Mouse (Mus musculus) testis, postnatal 14 days (tissue): ENCODE results near the gene Arid1b.
"Not testable (repeated sequence)": the region's sequence is repeated elsewhere in the genome, so short reads cannot be mapped to it uniquely, and the experiment has no call there.

Experiments used
- DNase-seq: peaks from one replicate; pipeline ENCODE4 v3.0.0; 2021; ENCODE audit warnings: low spot score

Gene Arid1b

DNA sequence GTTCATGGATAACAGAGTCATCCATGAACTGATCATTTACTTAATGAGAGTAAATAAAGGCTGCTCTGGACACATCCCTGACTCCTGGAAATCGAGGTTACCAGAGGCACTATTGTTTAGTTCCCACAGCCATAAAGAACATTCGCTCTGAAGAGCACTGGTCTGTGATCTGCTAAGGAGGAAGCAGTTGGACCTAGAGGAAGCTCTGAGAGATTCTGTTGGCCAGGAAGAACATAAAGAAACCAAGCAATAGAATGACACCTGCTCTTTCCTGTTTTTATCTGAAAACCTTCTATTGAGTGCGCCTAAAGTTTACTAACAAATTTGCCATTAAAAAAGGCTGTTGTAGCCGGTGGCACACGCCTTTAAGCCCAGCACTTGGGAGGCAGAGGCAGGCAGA, 94.7 kb downstream of the Arid1b start:
- DNase-seq = no peak

DNA sequence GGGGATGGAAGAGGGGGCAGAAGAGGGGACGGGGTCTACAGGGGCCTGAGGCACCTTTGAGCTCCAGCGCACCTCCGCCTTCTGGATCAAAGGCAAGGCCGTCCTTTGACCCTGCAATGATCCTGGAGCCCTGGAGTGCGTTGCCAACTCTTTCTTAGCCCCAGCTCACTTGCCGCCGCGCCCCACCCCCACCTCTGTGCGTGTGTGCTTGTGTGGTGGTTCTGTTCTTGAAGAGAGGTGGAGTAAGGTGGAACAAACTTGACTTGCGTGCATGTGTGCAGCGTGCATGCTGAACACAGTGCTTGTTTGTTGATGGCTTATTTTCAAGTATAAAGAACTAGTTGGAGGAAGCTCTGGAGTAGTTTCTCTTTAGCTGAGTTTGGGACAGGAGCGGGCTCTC, 95.4 kb downstream of the Arid1b start:
- no peak for DNase-seq

DNA sequence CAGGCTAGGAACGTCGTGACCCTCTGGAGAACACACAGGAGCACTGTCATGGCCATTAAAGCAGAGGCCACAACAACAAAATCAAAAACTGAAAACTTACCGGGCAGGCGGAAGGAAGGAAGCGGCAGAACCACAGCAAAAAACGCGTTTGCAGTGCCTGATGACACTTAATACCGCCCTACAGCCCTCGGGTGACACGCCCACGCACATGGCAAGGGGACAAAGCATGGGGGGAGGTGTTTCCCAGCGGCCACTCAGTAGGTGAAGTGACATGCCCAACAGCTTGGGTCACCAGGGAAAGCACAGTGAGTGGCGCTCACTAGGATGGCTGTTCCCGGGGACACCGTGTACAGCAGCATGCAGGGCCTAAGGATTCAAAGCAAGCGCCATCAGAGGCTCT, 97.4 kb downstream of the Arid1b start:
- DNase-seq = no peak

DNA sequence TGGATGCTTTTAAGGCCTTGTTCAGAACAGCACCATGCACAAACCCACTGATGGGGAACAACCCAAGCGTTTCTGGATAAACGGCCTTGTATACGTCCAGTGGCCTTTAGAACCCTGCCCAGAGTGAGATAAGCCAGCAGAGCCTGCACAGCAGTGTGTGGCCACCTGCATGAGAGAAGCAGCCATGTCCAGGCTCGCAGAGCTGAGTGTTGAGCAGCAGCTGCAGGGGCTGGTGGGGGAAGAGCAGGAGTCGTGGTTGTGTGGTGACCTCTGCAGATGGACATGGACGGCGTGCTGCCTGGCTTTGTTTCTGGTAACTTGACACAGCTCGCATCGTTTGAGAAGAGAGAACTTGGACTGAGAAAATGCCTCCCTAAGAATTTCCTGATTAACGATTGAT, 97.8 kb downstream of the Arid1b start:
- DNase-seq = no peak

DNA sequence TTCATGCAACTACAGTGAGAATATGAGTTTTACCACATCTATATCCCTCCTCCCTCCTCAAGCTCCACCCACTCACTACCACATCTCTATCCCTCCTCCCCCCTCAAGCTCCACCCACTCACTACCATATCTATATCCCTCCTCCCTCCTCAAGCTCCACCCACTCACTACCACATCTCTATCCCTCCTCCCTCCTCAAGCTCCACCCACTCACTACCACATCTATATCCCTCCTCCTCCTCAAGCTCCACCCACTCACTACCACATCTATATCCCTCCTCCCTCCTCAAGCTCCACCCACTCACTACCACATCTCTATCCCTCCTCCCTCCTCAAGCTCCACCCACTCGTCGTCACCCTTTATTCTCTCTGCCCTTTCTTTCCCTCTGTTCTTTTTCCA, 99.2 kb downstream of the Arid1b start:
- not testable (repeated sequence) for DNase-seq

DNA sequence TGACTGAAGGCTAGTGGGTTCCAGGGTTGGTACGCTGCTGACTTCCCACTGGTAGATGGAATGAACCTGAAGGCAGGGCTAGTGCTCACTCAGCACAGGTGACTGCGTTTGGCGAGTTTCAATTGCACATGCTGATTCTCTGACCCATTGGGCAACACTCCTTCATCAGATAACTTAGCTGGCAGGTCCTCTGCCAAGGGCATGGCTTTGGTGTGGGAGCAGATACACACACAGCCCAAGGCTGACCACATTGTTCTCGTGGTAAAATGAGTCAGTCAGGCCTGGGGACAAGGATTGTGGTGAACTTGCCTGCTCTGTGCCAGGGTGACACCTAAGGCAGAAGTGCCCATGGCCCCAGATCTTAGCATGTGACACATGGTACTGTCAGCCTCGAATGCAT, 100.5 kb downstream of the Arid1b start:
- no peak for DNase-seq

DNA sequence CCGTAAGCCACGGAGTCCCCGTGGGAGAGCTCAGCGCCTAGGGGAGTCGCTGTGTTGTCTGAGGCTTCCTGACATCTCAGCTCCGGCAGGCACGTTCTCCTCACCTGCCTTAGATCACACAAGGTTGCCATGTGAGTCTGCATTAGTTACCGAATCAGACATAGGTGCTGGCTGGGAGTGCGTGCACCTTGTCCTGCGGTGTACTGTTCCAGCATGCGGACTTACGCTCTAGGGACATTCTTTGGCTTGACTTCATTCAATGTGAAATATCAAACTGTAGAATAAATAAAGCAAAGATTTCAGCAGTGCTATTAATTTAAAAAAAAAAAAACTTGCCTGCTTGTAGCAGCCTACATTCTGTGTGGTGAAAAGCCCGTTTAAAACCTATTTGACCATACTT, 101.6 kb downstream of the Arid1b start:
- DNase-seq = no peak

DNA sequence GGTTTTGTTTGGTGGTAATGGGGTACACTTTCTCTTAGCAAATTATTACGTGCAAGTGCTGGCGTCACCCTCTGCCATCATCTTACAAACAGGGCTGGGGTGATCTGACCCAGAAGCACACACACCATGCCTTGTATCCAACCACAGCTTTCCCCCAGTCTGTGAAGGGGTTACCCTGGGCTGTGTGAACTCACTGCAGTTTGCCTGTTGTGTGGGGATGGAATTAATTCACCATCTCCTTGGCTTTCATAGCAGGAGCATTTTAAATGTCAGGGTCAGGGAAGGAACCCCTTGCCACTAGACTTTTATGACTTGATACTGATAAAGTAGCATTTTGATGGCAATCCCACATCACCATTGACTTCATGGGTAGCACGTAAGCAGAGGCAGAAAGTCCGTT, 102.9 kb downstream of the Arid1b start:
- no peak for DNase-seq

DNA sequence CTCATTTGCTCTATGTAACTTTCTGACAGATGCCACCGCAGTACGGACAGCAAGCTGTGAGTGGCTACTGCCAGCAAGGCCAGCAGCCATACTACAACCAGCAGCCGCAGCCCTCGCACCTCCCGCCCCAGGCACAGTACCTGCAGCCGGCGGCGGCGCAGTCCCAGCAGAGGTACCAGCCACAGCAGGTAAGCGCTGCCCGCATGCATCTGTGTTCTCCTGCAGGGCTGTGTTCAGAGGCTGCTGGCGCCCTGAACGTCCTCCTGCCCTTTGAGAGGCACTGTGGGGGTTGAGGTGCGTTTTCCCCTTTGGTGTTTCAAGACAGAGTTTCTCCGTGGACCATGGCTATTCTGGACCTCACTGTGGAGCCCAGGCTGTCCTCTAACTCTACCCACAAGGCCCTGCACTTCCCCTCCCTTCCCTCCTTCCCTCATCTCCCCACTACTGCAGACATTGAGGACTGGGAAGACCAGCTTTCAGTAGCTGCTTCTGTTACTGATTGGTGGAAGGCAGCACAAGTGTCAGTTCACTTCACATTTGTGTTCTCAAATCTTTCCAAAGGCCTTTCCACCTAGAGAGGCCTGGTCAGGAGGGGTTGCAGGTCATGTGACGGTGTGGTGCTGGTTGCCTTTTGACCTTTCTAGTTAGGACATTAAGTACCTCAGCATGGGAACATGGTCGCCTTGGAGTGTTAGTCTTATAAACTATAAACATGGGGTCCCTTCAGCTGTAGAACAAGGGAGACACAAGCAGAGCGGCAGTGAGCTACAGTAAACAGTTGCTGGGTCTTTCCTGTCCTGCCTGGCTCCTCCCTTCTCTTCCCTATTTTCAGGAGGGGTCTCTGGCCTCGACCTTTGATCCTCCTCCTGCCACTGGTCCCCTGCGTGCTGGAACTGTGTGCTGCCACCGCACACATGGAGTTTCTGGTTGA, 103.7 kb downstream of the Arid1b start:
- no peak for DNase-seq

DNA sequence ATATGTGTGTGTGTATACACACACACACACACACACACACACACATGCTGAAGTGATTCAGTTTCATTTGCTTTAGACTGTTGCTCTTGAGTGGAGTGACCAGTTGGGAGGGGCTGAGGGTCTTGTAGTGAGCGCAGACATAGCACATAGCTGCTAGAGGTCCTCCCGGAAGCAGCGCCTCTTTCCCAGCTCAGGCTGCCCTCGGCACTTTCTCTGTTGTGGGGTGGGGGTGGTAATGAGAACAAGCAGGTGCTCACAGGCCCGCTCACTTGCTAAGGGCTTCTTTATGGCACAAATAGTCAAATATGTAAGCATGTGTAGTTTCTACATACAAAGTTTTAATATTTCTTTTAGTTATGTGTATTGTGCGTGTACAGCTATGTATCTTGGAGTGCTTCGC, 104.6 kb downstream of the Arid1b start:
- no peak for DNase-seq

DNA sequence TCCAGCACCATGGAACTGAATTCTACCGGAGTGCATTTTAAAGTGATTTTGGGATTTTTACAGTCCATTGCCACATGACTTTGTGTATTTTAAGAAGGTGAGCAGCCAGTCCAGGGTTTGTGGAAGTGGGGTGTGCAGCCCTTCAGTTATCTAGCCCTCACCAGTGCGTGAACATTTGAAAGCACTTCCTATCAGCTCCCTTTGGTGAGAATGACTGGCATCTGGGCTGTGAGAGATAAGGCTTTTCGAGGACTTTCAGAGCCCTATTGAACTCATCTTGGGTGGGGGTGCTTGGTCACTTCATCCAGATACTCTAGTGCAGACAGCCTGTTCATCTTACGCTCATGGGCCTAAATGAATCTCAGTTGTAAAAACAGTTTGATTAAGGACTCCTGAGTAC, 105.1 kb downstream of the Arid1b start:
- no peak for DNase-seq

DNA sequence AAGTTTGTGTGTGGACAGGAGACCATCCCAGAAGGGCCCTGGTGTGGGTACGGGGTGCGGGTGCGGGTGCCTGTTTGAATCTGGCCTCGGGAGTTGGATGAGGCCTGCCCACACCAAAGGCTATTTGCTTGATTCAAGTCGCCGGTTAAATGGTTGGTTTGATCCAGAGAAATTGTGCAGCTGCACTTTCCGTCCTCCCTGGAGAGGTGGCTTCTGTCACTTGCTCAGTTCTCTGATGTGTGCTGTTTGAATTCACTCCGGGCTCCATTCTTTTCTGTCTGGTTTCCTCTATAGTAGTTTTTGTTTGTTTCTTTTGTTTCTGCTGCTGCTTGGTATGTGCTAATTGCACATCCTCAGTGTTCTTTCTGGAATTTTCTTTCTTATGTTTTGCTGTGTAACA, 107.0 kb downstream of the Arid1b start:
- DNase-seq = no peak

DNA sequence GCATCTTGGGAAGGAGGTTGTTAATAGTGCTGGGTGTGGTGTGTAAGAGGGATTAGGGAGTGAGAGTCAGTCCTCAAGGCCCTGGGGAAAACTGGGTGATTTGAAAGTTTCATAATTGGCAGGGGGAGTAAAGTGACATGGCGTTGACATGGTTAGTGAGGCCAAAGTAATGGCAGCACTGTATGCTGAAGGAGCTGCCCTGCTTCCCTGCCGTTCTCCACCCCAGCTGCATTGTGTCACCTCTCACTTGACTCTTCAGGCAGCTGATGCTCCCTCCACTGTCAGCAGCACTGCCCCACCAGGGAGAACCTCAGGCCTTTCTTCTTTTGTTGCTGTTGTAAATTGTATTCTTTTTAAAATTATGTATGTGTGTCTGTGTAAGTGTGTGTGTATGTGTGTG, 107.8 kb downstream of the Arid1b start:
- no peak for DNase-seq

DNA sequence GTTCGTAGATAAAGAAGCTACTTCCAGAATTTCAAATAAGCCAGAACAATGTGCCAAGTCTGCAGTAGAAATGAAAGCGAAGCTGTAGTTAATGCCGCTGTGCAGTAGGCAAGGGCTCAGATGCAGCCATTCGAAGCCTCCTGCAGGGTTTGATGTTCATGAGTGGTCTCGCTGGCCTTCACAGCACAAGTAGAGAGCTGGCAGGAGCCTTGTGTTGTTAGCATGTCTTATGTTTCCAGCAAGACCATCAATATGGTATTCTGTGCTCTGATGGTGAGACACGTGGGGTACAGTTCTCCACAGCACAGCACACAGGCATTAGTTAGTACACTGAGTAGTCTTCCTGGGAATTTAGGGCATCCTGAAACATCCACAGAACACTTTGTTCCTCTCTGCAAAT, 111.6 kb downstream of the Arid1b start:
- DNase-seq = no peak

DNA sequence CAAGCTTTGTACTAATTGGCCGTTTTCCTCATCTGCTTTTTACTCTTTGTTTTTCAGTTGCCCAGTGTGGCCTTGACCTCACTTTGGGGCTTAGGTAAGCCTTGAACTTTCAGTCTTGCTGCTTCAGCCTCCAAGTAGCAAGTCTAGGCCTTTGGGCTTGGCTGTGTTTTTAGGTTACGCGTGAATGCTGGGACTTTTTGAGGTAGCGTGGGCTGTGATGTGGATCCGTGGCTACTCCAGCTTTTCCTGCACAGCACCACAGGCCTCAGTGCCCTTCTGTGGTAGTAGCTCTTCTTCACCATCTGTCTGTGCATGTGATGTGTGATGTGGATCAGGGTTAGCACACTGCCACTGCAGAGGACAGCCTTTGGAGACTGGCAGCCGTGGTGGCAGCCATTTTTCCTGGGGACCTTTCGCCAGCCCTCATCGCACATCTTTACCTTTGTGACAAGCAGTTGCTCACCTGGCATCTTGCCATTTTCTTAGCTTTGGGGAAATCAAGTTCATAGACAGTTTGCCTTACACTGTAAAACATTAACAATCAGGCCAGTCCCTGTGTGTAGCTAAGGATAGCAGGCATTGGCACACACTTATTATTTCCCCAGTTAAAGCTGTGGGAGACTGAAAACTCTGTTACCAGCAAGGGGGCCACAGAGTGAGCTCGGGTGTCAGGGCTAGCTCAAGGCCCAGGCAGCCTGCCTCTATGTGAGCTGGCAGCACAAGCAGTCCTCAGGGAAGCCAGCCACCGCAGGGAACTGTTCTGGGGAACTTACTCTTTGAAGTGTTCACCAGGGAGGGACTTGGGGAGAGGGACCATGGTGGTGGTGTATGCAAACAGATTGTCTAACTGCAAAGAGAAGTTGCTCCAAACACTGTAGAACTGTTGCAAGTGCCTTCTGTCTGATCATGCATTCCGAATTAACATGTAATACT, 112.4 kb downstream of the Arid1b start:
- no peak for DNase-seq

DNA sequence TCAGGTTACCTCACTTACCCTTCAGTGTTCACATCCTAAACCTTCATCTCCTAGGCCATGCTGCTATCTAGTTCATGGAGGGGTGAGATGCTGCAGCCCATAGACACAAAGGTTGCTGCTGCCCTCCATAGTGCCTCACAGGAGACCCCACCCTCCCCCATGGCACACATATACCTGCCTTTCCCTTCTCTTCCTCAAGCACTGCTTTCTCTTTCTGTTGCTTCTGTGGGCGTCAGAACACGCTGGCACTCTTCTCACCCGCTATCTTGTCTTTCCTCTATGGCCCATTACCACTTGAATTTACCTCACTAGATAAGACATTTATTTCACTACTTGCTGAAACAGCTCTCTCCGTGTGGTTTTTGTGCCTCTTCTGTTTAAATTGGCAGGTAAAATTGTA, 113.4 kb downstream of the Arid1b start:
- DNase-seq = no peak

DNA sequence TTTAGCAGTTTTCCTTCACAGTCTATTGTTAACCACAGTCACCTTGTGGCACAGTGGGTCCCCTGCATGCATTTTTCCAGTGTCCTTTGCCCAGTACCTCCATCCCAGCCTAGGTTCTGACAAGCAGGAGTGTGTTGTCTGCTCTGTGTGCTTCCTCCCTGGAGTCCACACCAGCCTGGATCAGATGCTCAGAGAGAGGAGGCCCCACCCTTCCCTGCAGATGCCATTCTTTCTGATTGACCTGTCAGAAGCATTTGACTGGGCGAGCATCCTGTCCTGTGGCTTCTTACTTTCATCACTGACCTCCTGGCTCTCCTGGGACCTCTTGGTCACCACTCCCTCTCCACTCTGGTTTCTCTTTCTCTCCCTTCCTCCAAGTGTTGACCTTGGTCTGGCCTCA, 113.9 kb downstream of the Arid1b start:
- no peak for DNase-seq

DNA sequence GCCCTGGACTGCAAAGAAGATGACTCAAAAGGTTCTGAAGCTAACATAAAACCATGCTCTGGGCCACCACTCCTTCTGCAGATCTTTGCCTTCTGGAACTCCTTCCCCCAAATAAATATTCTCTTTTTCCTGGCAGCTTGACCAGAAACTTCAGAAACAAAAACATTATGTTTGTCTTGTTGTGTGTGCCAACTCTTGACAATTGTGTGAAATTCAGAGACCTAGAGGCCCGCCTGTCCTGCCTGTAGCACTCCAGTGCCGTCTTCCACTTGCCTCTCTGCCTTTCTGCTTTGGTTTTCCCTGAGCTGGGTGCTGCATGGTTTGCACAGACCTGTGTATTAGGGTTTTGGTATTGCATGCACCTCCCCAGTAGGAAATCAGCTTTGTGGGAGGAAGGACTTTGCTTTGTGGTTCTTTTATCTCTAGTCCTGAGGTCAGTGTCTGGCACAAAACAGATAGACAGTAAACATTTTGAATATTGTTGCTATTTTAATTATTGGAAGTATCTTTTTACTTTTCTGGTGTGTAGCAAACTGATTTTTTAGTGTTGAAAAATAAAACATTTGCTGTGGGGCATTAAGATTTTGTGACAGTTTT, 114.5 kb downstream of the Arid1b start:
- no peak for DNase-seq

DNA sequence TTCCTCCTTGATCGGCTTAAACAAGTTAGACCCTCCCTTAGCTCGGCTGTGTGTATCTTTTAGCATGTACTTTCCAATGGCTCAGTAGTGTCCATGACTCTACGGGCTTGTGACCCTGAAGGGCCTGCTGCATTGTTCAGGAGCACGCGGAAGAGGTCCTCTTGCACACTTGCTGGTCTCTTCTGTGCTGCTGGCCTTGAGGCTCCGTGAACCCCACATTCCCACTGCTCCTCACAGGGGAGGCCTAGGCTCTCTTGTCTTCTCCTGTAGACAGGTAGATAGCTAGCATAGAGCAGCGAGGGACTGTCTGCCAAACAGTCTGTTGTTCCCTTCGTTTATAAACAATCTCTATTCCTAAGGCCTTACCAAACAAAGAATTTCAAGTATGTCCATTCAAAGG, 115.2 kb downstream of the Arid1b start:
- no peak for DNase-seq

DNA sequence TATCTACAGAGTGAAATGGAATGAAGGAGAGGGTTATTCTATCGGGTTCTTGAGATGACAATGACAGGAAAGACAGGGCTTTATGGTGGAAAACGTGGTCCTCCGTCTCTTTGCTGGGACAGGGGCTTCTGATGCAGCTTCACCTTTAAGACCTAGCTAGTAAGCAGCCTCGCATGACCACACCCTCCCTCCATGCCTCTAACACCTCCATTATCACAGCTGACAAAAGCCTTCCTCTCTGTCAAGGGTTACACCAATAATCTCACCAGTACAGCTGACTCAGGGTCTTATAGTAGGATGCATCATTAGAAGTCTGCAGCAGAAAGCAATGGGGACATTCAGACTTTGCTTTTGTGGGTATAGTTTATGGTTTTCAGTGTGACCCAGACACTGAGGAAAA, 116.0 kb downstream of the Arid1b start:
- no peak for DNase-seq

DNA sequence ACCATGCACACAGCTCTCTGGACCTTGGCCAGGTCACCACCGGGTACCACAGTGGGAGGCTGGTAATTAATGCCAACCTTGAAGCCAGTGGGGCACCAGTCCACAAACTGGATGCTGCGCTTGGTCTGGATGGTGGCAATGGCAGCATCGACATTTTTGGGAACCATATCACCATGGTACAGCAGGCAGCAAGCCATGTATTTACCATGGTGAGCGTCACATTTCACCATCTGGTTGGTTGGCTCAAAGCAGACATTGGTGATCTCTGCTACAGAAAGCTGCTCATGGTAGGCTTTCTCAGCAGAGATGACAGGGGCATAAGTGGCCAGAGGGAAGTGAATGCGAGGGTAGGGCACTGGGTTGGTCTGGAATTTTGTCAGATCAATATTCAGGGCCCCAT, 116.8 kb downstream of the Arid1b start:
- not testable (repeated sequence) for DNase-seq

DNA sequence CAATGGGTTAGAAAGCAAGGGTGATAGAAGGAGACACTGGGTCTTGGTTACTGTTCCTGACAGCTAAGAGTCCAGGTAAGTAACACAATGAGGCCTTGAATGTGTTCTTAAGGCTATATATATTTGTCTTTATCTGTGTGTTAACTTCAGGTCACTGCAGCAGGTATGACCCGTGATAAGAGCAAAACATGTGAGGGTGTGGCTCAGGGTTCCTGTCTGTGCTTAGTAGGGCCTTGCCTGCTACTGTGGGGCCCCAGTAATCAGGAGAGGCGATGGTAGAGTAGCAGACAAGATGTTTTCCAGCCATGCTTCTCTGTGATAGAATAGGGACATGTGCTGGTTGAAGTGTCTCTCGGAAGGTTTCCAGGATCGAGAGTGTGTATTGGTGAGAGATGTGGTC, 118.0 kb downstream of the Arid1b start:
- no peak for DNase-seq

DNA sequence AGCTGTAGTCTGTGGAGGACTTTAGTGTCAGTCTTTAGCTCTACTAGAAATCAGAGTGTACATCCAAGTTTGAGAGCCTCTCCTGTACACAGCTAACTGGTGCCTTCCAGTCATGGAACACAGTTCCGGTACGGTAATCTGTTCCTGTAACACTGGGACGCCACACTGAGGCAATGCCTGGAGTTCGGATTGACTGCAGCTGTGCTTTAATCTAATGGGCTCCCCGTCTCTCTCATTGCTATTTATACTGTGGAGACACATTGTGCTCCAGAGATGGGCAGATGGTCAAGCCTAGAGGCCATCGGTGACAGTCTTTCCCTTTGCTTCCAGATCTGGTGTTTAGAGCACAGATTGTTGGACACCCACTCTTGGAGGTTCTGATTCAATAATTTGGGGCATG, 121.8 kb downstream of the Arid1b start:
- no peak for DNase-seq
